Mouse (Mus musculus): ENCODE results near the gene Cd69. TPM values are rescaled to one million over a fixed set of nuclear protein-coding genes. Genes with fewer than 3 reads are reported as not detected.

Gene Cd69
- polyA plus RNA-seq (2015; fragmentation: Nextera tagmentation; extraction: Ambion mirVana): 0.40 and 0.59 TPM in 2 replicates

GRCm38 (mm10) chr6:129275220-129275619 is at the start of gene Cd69:
Cd69 (minus strand) TSS chr6:129275436.
- Histone ChIP-seq H3K4me2 (no peak within 1 kb of the TSS), H3K27ac (no peak within 1 kb of the TSS), H3K4me3 (replicated peaks) (no peak within 1 kb of the TSS), H3K36me3 (no peaks in the 10 kb centered on the region), H3K9ac (no peak within 1 kb of the TSS), H3K9me3 (no peaks in the 10 kb centered on the region), H3K4me1 (no peaks in the 10 kb centered on the region), H3K27me3 (replicated peaks) (no peaks in the 10 kb centered on the region)
- 56% methylated on average over 9 of the region's 9 CpGs for WGBS
- ATAC-seq (ENCODE audit: insufficient read depth, low FRiP score, low read depth): no peak

- Histone ChIP-seq H3K27ac (no peak overlapping the region), H3K4me3 (replicated peaks) (no peak overlapping the region), H3K9me3 (no peaks in the 10 kb centered on the region), H3K27me3 (replicated peaks) (no peaks in the 10 kb centered on the region), H3K4me1 (no peaks in the 10 kb centered on the region), H3K4me2 (no peak overlapping the region), H3K36me3 (no peaks in the 10 kb centered on the region), H3K9ac (no peak overlapping the region)
- ATAC-seq (ENCODE audit: insufficient read depth, low FRiP score, low read depth): no peak
- 61% methylated on average over 4 of the region's 4 CpGs for WGBS
Observed at GRCm38 (mm10) chr6:129319331-129319730, 44.1 kb upstream of the Cd69 start.

- H3K9ac ChIP-seq: no peak overlapping the region
Observed at GRCm38 (mm10) chr6:129318395-129318794, 43.2 kb upstream of the Cd69 start.

GRCm38 (mm10) chr6:129316463-129316862 is 41.2 kb upstream of the Cd69 start:
- Histone ChIP-seq H3K9me3 (no peaks in the 10 kb centered on the region), H3K27me3 (replicated peaks) (no peaks in the 10 kb centered on the region), H3K4me1 (no peaks in the 10 kb centered on the region), H3K9ac (no peak overlapping the region), H3K4me3 (replicated peaks) (no peak overlapping the region), H3K36me3 (no peaks in the 10 kb centered on the region), H3K27ac (no peak overlapping the region), H3K4me2 (no peak overlapping the region)
- ATAC-seq (ENCODE audit: insufficient read depth, low FRiP score, low read depth): no peak
- WGBS: 66% methylated on average over 2 of the region's 2 CpGs

More at GRCm38 (mm10) chr6:129318395-129318794, 43.2 kb upstream of the Cd69 start:
- no peak overlapping the region for H3K4me2 ChIP-seq
- WGBS: 48% methylated on average over 1 of the region's 1 CpGs
- no peaks in the 10 kb centered on the region for H3K27me3 ChIP-seq (replicated peaks)
- H3K9me3 ChIP-seq: no peaks in the 10 kb centered on the region
- H3K4me3 ChIP-seq (replicated peaks): no peak overlapping the region
- no peak overlapping the region for H3K27ac ChIP-seq
- no peak for ATAC-seq (ENCODE audit: insufficient read depth, low FRiP score, low read depth)
- H3K36me3 ChIP-seq: no peaks in the 10 kb centered on the region
- no peaks in the 10 kb centered on the region for H3K4me1 ChIP-seq

GRCm38 (mm10) chr6:129315698-129316097 is 40.5 kb upstream of the Cd69 start:
- 70% methylated on average over 1 of the region's 1 CpGs for WGBS
- no peak overlapping the region for H3K4me3 ChIP-seq (replicated peaks)
- no peak overlapping the region for H3K27ac ChIP-seq
- H3K4me1 ChIP-seq: no peaks in the 10 kb centered on the region
- H3K27me3 ChIP-seq (replicated peaks): no peaks in the 10 kb centered on the region
- no peak overlapping the region for H3K9ac ChIP-seq
- no peak overlapping the region for H3K4me2 ChIP-seq
- H3K36me3 ChIP-seq: no peaks in the 10 kb centered on the region
- ATAC-seq (ENCODE audit: insufficient read depth, low FRiP score, low read depth): no peak
- no peaks in the 10 kb centered on the region for H3K9me3 ChIP-seq

- H3K9ac ChIP-seq: no peak overlapping the region
- no peaks in the 10 kb centered on the region for H3K36me3 ChIP-seq
- H3K4me2 ChIP-seq: no peak overlapping the region
- no peaks in the 10 kb centered on the region for H3K4me1 ChIP-seq
- H3K27ac ChIP-seq: no peak overlapping the region
- no peak for ATAC-seq (ENCODE audit: insufficient read depth, low FRiP score, low read depth)
- no peak overlapping the region for H3K4me3 ChIP-seq (replicated peaks)
- H3K9me3 ChIP-seq: no peaks in the 10 kb centered on the region
- H3K27me3 ChIP-seq (replicated peaks): no peaks in the 10 kb centered on the region
- 84% methylated on average over 3 of the region's 3 CpGs for WGBS
Observed at GRCm38 (mm10) chr6:129314655-129315168, 39.5 kb upstream of the Cd69 start.

GRCm38 (mm10) chr6:129312499-129312898 is 37.3 kb upstream of the Cd69 start:
- 78% methylated on average over 3 of the region's 3 CpGs for WGBS

GRCm38 (mm10) chr6:129304180-129304579 is 28.9 kb upstream of the Cd69 start:
- ATAC-seq (ENCODE audit: insufficient read depth, low FRiP score, low read depth): no peak

More at GRCm38 (mm10) chr6:129312499-129312898, 37.3 kb upstream of the Cd69 start:
- Histone ChIP-seq H3K27ac (no peak overlapping the region), H3K9me3 (no peaks in the 10 kb centered on the region), H3K36me3 (no peaks in the 10 kb centered on the region), H3K4me1 (no peaks in the 10 kb centered on the region), H3K4me2 (no peak overlapping the region), H3K4me3 (replicated peaks) (no peak overlapping the region), H3K27me3 (replicated peaks) (no peaks in the 10 kb centered on the region), H3K9ac (no peak overlapping the region)
- ATAC-seq (ENCODE audit: insufficient read depth, low FRiP score, low read depth): no peak

GRCm38 (mm10) chr6:129288708-129289107 is 13.5 kb upstream of the Cd69 start:
- Histone ChIP-seq H3K9ac (no peak overlapping the region), H3K9me3 (no peaks in the 10 kb centered on the region), H3K27me3 (replicated peaks) (no peaks in the 10 kb centered on the region), H3K27ac (no peak overlapping the region), H3K4me2 (no peak overlapping the region), H3K4me1 (no peaks in the 10 kb centered on the region), H3K36me3 (no peaks in the 10 kb centered on the region), H3K4me3 (replicated peaks) (no peak overlapping the region)
- no peak for ATAC-seq (ENCODE audit: insufficient read depth, low FRiP score, low read depth)

More at GRCm38 (mm10) chr6:129304180-129304579, 28.9 kb upstream of the Cd69 start:
- H3K36me3 ChIP-seq: no peaks in the 10 kb centered on the region
- no peak overlapping the region for H3K4me3 ChIP-seq (replicated peaks)
- H3K27me3 ChIP-seq (replicated peaks): no peaks in the 10 kb centered on the region
- H3K9me3 ChIP-seq: no peaks in the 10 kb centered on the region
- no peaks in the 10 kb centered on the region for H3K4me1 ChIP-seq
- no peak overlapping the region for H3K4me2 ChIP-seq
- no peak overlapping the region for H3K9ac ChIP-seq
- H3K27ac ChIP-seq: no peak overlapping the region
- 22% methylated on average over 1 of the region's 1 CpGs for WGBS

GRCm38 (mm10) chr6:129284384-129285104 is 9.3 kb upstream of the Cd69 start:
- Histone ChIP-seq H3K9ac (no peak overlapping the region), H3K36me3 (no peaks in the 10 kb centered on the region), H3K4me2 (no peak overlapping the region), H3K4me1 (no peaks in the 10 kb centered on the region), H3K4me3 (replicated peaks) (no peak overlapping the region), H3K27ac (no peak overlapping the region), H3K9me3 (no peaks in the 10 kb centered on the region), H3K27me3 (replicated peaks) (no peaks in the 10 kb centered on the region)
- WGBS: 63% methylated on average over 7 of the region's 7 CpGs
- ATAC-seq (ENCODE audit: insufficient read depth, low FRiP score, low read depth): no peak

- H3K36me3 ChIP-seq: no peaks in the 10 kb centered on the region
- no peak overlapping the region for H3K27ac ChIP-seq
- no peaks in the 10 kb centered on the region for H3K27me3 ChIP-seq (replicated peaks)
- no peaks in the 10 kb centered on the region for H3K9me3 ChIP-seq
- H3K4me2 ChIP-seq: no peak overlapping the region
- H3K4me1 ChIP-seq: no peaks in the 10 kb centered on the region
- 62% methylated on average over 3 of the region's 3 CpGs for WGBS
- no peak overlapping the region for H3K9ac ChIP-seq
- no peak for ATAC-seq (ENCODE audit: insufficient read depth, low FRiP score, low read depth)
- H3K4me3 ChIP-seq (replicated peaks): no peak overlapping the region
Observed at GRCm38 (mm10) chr6:129283271-129283670, 8.0 kb upstream of the Cd69 start.

GRCm38 (mm10) chr6:129276483-129276882 is 1.2 kb upstream of the Cd69 start:
- Histone ChIP-seq H3K4me2 (no peak overlapping the region), H3K27ac (no peak overlapping the region), H3K4me1 (no peaks in the 10 kb centered on the region), H3K27me3 (replicated peaks) (no peaks in the 10 kb centered on the region), H3K4me3 (replicated peaks) (no peak overlapping the region), H3K9ac (no peak overlapping the region), H3K36me3 (no peaks in the 10 kb centered on the region), H3K9me3 (no peaks in the 10 kb centered on the region)
- ATAC-seq (ENCODE audit: insufficient read depth, low FRiP score, low read depth): no peak
- WGBS: 88% methylated on average over 2 of the region's 2 CpGs

Measured in stomach, embryonic 15.5 days (tissue).